Mouse (Mus musculus): Measurements from ENCODE around the gene Prok1. TPM values are rescaled to one million over a fixed set of nuclear protein-coding genes. Genes with fewer than 3 reads are reported as not detected.

The Prok1 gene
- polyA plus RNA-seq, 1 experiment from 2014 or later, result not detected

DNA sequence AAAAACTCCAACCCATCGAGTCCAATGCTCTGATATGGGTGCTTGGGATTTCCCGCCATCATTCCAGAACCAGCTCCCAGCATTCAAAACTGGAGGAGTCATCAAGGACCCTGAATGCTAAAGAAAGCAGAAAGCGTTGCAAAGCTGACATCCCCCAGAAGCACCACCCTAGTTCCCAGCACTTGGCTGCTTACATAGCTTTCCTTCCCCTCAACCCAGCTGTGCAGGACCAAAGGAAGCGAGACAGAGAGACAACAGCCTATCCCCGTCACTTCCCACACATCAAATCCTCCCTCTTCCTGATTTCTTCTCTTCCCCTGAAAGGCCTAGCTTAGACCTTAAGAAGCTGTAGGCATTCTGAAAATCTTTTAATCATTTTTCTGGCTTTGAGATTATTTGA lies 35.8 kb upstream of the Prok1 start:
- Histone ChIP-seq H3K4me3 (ENCODE audit: low read depth, low read length) (no peak overlapping the region), H3K4me2 (replicated peaks; ENCODE audit: low read depth, low read length) (no peak overlapping the region), H3K9ac (replicated peaks; ENCODE audit: low read depth) (no peak overlapping the region), H3K27ac (ENCODE audit: low read length) (no peak overlapping the region), H3K36me3 (ENCODE audit: insufficient read depth, low read length) (no peaks in the 10 kb centered on the region), H3K4me1 (ENCODE audit: insufficient read depth, low read depth, low read length) (peaks cover 3% of the 10 kb centered on the region; the same call in 1 of the 2 replicates), H3K27me3 (replicated peaks; ENCODE audit: insufficient read depth, low read length) (no peaks in the 10 kb centered on the region), H3K9me3 (ENCODE audit: low read length) (no peaks in the 10 kb centered on the region)
- DNase-seq (ENCODE audit: low spot score) (no peak), ATAC-seq (no peak)
- TF ChIP-seq CTCF (IDR thresholded peaks at IDR 0.05), result no peak
- no peak for TF ChIP-seq EP300 (IDR thresholded peaks at IDR 0.05)
- WGBS, result 47% methylated on average over 5 of the region's 5 CpGs

- H3K4me2 ChIP-seq (replicated peaks; ENCODE audit: low read depth, low read length), result no peak overlapping the region
- peak; percentile 72 for ATAC-seq
- no peaks in the 10 kb centered on the region for H3K36me3 ChIP-seq (ENCODE audit: insufficient read depth, low read length)
- H3K4me3 ChIP-seq (ENCODE audit: low read depth, low read length), result no peak overlapping the region
- TF ChIP-seq CTCF (IDR thresholded peaks at IDR 0.05) (peak; percentile 92), EP300 (IDR thresholded peaks at IDR 0.05) (no peak)
- 7% methylated on average over 3 of the region's 3 CpGs for WGBS
- no peaks in the 10 kb centered on the region for H3K4me1 ChIP-seq (ENCODE audit: insufficient read depth, low read depth, low read length)
- H3K27ac ChIP-seq (ENCODE audit: low read length), result no peak overlapping the region
- H3K27me3 ChIP-seq (replicated peaks; ENCODE audit: insufficient read depth, low read length), result no peaks in the 10 kb centered on the region
- DNase-seq (ENCODE audit: low spot score), result peak; percentile 86
- H3K9me3 ChIP-seq (ENCODE audit: low read length), result no peaks in the 10 kb centered on the region
- H3K9ac ChIP-seq (replicated peaks; ENCODE audit: low read depth), result no peak overlapping the region
Measured at GRCm38 (mm10) chr3:107273820-107274219, 34.3 kb upstream of the Prok1 start.

DNA sequence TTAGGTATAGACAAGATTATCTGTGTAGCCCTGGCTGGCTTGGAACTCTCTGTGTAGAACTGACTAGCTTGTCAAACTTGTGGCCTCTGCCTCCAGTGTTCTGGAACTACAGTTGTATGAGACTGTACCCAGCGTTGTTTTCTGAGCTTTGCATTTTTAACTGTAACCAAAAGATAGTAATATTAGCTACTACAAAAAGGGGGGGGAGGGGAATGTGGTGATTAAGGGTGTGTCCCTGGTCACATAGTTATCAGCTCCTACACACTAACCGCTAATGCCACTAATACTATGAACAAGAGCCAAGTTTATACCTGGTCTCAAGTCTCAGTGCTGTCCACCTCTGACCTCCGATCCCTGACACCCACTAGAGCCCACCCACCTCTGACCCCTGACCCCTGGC lies 32.9 kb upstream of the Prok1 start:
- TF ChIP-seq CTCF (IDR thresholded peaks at IDR 0.05) (no peak), EP300 (IDR thresholded peaks at IDR 0.05) (no peak)
- ATAC-seq (no peak), DNase-seq (ENCODE audit: low spot score) (no peak)
- Histone ChIP-seq H3K27me3 (replicated peaks; ENCODE audit: insufficient read depth, low read length) (no peaks in the 10 kb centered on the region), H3K4me3 (ENCODE audit: low read depth, low read length) (no peak overlapping the region), H3K9me3 (ENCODE audit: low read length) (no peaks in the 10 kb centered on the region), H3K4me1 (ENCODE audit: insufficient read depth, low read depth, low read length) (no peaks in the 10 kb centered on the region), H3K4me2 (replicated peaks; ENCODE audit: low read depth, low read length) (no peak overlapping the region), H3K36me3 (ENCODE audit: insufficient read depth, low read length) (no peaks in the 10 kb centered on the region), H3K9ac (replicated peaks; ENCODE audit: low read depth) (no peak overlapping the region), H3K27ac (ENCODE audit: low read length) (no peak overlapping the region)
- 86% methylated on average over 3 of the region's 3 CpGs for WGBS

DNA sequence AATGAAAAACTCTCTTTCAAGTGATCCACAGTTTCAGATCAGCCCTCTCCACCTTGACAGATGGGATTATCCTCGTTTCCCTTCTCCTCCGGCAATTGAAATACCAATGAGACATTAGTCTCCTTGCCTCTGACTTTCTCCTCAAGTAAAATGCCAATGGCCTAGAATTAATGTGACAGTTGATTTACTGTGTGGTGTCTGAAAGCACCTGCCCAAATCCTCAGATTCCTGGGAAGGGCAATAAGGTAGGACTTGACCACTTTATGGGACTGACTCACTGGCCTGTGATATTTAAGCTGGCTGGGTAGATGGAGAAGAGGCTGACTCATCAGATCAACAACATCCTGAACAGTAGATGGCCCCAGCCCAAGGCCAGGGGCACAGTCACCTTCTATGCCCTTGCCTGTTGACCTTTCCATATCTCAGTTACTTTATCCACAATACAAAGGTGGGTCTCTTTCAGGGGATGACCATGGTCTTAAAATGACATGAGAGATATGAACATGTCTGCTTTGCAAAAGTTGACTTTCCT lies 27.4 kb upstream of the Prok1 start:
- Histone ChIP-seq H3K9me3 (ENCODE audit: low read length) (no peaks in the 10 kb centered on the region), H3K36me3 (ENCODE audit: insufficient read depth, low read length) (no peaks in the 10 kb centered on the region), H3K9ac (replicated peaks; ENCODE audit: low read depth) (no peak overlapping the region), H3K4me1 (ENCODE audit: insufficient read depth, low read depth, low read length) (no peaks in the 10 kb centered on the region), H3K4me3 (ENCODE audit: low read depth, low read length) (no peak overlapping the region), H3K27me3 (replicated peaks; ENCODE audit: insufficient read depth, low read length) (no peaks in the 10 kb centered on the region), H3K27ac (ENCODE audit: low read length) (no peak overlapping the region), H3K4me2 (replicated peaks; ENCODE audit: low read depth, low read length) (no peak overlapping the region)
- TF ChIP-seq CTCF (IDR thresholded peaks at IDR 0.05), result no peak
- no peak for TF ChIP-seq EP300 (IDR thresholded peaks at IDR 0.05)
- WGBS, result 56% methylated on average over 2 of the region's 2 CpGs
- DNase-seq (ENCODE audit: low spot score) (no peak), ATAC-seq (no peak)

GRCm38 (mm10) chr3:107261851-107262165 lies 22.3 kb upstream of the Prok1 start:
- Histone ChIP-seq H3K4me1 (ENCODE audit: insufficient read depth, low read depth, low read length) (no peaks in the 10 kb centered on the region), H3K27me3 (replicated peaks; ENCODE audit: insufficient read depth, low read length) (no peaks in the 10 kb centered on the region), H3K9ac (replicated peaks; ENCODE audit: low read depth) (no peak overlapping the region), H3K9me3 (ENCODE audit: low read length) (no peaks in the 10 kb centered on the region), H3K36me3 (ENCODE audit: insufficient read depth, low read length) (no peaks in the 10 kb centered on the region), H3K4me3 (ENCODE audit: low read depth, low read length) (no peak overlapping the region), H3K27ac (ENCODE audit: low read length) (0 out of 2 replicates have a peak overlapping the region, but pooled peaks have one; percentile 51), H3K4me2 (replicated peaks; ENCODE audit: low read depth, low read length) (no peak overlapping the region)
- 48% methylated on average over 7 of the region's 7 CpGs for WGBS
- DNase-seq (ENCODE audit: low spot score) (peak; percentile 73), ATAC-seq (peak; percentile 77)
- TF ChIP-seq CTCF (IDR thresholded peaks at IDR 0.05) (no peak), EP300 (IDR thresholded peaks at IDR 0.05) (peak; percentile 47)

DNA sequence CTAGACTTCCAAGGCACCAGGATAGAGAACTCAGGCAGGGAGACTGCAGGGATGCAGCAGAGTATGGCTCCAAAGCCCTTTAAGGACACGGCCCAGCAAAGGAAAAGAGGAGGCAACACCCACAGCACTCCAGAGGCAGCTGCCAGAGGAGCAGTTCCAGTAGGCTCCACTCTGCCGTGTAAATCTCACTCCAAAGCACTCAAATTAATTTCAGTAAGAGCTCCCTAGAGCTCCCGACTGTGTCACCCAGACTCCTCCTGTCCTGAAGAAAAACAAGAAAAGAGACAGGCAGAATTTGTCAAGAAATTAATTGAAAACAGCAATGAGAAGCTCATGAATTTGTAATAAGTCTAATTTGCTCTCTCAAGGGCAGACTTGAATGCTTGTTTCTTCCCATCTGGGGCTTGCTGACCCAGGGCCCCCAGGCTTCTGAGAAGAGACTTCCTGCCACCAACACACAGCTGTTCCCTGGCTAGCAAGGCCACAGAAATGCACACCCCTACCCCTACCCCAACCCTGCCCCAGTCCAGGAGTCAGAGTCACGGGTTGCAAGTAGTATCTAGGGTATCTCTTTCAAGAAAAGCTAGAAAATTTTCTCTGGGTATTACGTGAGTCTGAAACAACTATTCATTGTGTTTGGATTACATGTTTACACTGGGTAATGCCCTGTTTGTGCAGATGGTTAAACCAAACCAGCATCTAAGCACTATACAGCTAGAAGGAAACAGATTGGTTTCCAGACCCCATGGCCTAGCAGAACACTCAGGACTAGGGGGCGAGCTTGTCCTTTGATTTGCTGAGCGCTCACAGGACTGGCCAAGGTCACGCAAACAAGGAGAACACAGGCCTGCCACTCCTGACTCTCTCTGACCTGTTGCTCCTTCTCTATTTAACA lies 21.7 kb upstream of the Prok1 start:
- peak overlapping the region; percentile 51 for H3K27ac ChIP-seq (ENCODE audit: low read length)
- H3K9me3 ChIP-seq (ENCODE audit: low read length), result no peaks in the 10 kb centered on the region
- H3K4me3 ChIP-seq (ENCODE audit: low read depth, low read length), result no peak overlapping the region
- 40% methylated on average over 8 of the region's 8 CpGs for WGBS
- TF ChIP-seq EP300 (IDR thresholded peaks at IDR 0.05) (no peak), CTCF (IDR thresholded peaks at IDR 0.05) (peak; percentile 16; the same call in 1 of the 2 replicates)
- DNase-seq (ENCODE audit: low spot score), result no peak
- H3K4me1 ChIP-seq (ENCODE audit: insufficient read depth, low read depth, low read length), result no peaks in the 10 kb centered on the region
- H3K27me3 ChIP-seq (replicated peaks; ENCODE audit: insufficient read depth, low read length), result no peaks in the 10 kb centered on the region
- H3K4me2 ChIP-seq (replicated peaks; ENCODE audit: low read depth, low read length), result no peak overlapping the region
- ATAC-seq, result peak; percentile 50
- no peak overlapping the region for H3K9ac ChIP-seq (replicated peaks; ENCODE audit: low read depth)
- no peaks in the 10 kb centered on the region for H3K36me3 ChIP-seq (ENCODE audit: insufficient read depth, low read length)
